Mouse (Mus musculus) lung, embryonic 16.5 days (tissue): ENCODE results near the gene Ogdh. TPM values are rescaled to one million over a fixed set of nuclear protein-coding genes. Genes with fewer than 3 reads are reported as not detected.

Source experiments
- ATAC-seq: fragments of 200-750 bp; cut with Nextera tagmentation; 2 replicates; pipeline ENCODE4 v1.8.0; 2017; ENCODE audit warnings: low read depth, mild to moderate bottlenecking, moderate library complexity
- H3K27ac ChIP-seq: fragments of 300-500 bp; sonication (generic); 2 replicates; pipeline ENCODE4 v1.5.1; 2014; ENCODE audit warnings: mild to moderate bottlenecking, control low read depth, low read length
- H3K27me3 ChIP-seq: fragments of 300-500 bp; sonication (generic); 2 replicates; pipeline ENCODE4 v1.6.1; 2014; ENCODE audit warnings: low read depth, low read length, mixed read lengths; ENCODE audit not compliant: control insufficient read depth, insufficient read depth
- H3K36me3 ChIP-seq: fragments of 300-500 bp; sonication (generic); 2 replicates; pipeline ENCODE4 v1.6.1; 2014; ENCODE audit warnings: low read length; ENCODE audit not compliant: control insufficient read depth, insufficient read depth
- H3K4me1 ChIP-seq: fragments of 300-500 bp; sonication (generic); replicated peaks from 2 replicates; pipeline ENCODE4 v1.6.1; 2014; ENCODE audit warnings: low read length, mixed read lengths; ENCODE audit not compliant: control insufficient read depth, insufficient read depth
- H3K4me2 ChIP-seq: fragments of 300-500 bp; sonication (generic); 2 replicates; pipeline ENCODE4 v1.6.1; 2014; ENCODE audit warnings: low read depth, low read length, control low read depth
- H3K4me3 ChIP-seq: fragments of 300-500 bp; sonication (generic); 2 replicates; pipeline ENCODE4 v1.5.1; 2014; ENCODE audit warnings: mild to moderate bottlenecking, low read length, control low read depth
- H3K9ac ChIP-seq: fragments of 300-500 bp; sonication (generic); 2 replicates; pipeline ENCODE4 v1.6.1; 2014; ENCODE audit warnings: low read length, control low read depth
- H3K9me3 ChIP-seq: fragments of 300-500 bp; sonication (generic); 2 replicates; pipeline ENCODE4 v1.6.1; 2016; ENCODE audit warnings: low read length; ENCODE audit not compliant: control insufficient read depth
- WGBS: fragments of 180-500 bp; shearing (Covaris S2); extraction: QIAGEN DNeasy Blood & Tissue Kit; methylation state at CpG from one replicate; pipeline ENCODE4 v1.1.7; 2014; 5-methylcytosine and 5-hydroxymethylcytosine counted together
- polyA plus RNA-seq: library from polyadenylated mRNA; unstranded; fragments of >200 nt; fragmentation: Nextera tagmentation; extraction: Ambion mirVana; gene quantifications from 2 replicates; pipeline ENCODE4 v1.2.1, GENCODE M21; 2015

Ogdh gene
- polyA plus RNA-seq, 1 experiment from 2014 or later: 114 TPM

- Histone ChIP-seq H3K9me3 (no peaks in the 10 kb centered on the region), H3K27ac (no peak overlapping the region), H3K4me2 (no peak overlapping the region), H3K4me3 (no peak overlapping the region), H3K27me3 (no peaks in the 10 kb centered on the region), H3K9ac (no peak overlapping the region), H3K36me3 (peaks cover 30% of the 10 kb centered on the region), H3K4me1 (no peaks in the 10 kb centered on the region)
- ATAC-seq: no peak
- WGBS: 75% methylated on average over 4 of the region's 4 CpGs
Measured at GRCm38 (mm10) chr11:6336689-6337088, 45.3 kb downstream of the Ogdh start.

- Histone ChIP-seq H3K27me3 (no peaks in the 10 kb centered on the region), H3K36me3 (peaks cover 67% of the 10 kb centered on the region), H3K4me2 (no peak overlapping the region), H3K27ac (no peak overlapping the region), H3K4me3 (no peak overlapping the region), H3K9me3 (no peaks in the 10 kb centered on the region), H3K4me1 (no peaks in the 10 kb centered on the region), H3K9ac (no peak overlapping the region)
- WGBS: 93% methylated on average over 4 of the region's 4 CpGs
- ATAC-seq: no peak
Measured at GRCm38 (mm10) chr11:6345956-6346355, 54.5 kb downstream of the Ogdh start.

GRCm38 (mm10) chr11:6346966-6347365 is 55.5 kb downstream of the Ogdh start:
- H3K27me3 ChIP-seq: no peaks in the 10 kb centered on the region
- WGBS: 73% methylated on average over 7 of the region's 7 CpGs
- no peak overlapping the region for H3K4me3 ChIP-seq
- no peak overlapping the region for H3K9ac ChIP-seq
- no peak overlapping the region for H3K4me2 ChIP-seq
- H3K36me3 ChIP-seq: peaks cover 62% of the 10 kb centered on the region
- no peaks in the 10 kb centered on the region for H3K4me1 ChIP-seq
- H3K9me3 ChIP-seq: no peaks in the 10 kb centered on the region
- ATAC-seq: no peak
- no peak overlapping the region for H3K27ac ChIP-seq

GRCm38 (mm10) chr11:6348681-6349200 is 57.3 kb downstream of the Ogdh start:
- Histone ChIP-seq H3K36me3 (peaks cover 58% of the 10 kb centered on the region), H3K27me3 (no peaks in the 10 kb centered on the region), H3K4me3 (no peak overlapping the region), H3K4me1 (no peaks in the 10 kb centered on the region), H3K9me3 (no peaks in the 10 kb centered on the region), H3K4me2 (no peak overlapping the region), H3K9ac (no peak overlapping the region), H3K27ac (no peak overlapping the region)
- WGBS: 84% methylated on average over 11 of the region's 11 CpGs
- ATAC-seq: no peak

- ATAC-seq: no peak
- Histone ChIP-seq H3K4me2 (no peak overlapping the region), H3K27me3 (no peaks in the 10 kb centered on the region), H3K9ac (no peak overlapping the region), H3K36me3 (peaks cover 53% of the 10 kb centered on the region), H3K27ac (no peak overlapping the region), H3K4me3 (no peak overlapping the region), H3K4me1 (no peaks in the 10 kb centered on the region), H3K9me3 (no peaks in the 10 kb centered on the region)
- 94% methylated on average over 5 of the region's 5 CpGs for WGBS
Measured at GRCm38 (mm10) chr11:6349586-6349985, 58.2 kb downstream of the Ogdh start.

DNA sequence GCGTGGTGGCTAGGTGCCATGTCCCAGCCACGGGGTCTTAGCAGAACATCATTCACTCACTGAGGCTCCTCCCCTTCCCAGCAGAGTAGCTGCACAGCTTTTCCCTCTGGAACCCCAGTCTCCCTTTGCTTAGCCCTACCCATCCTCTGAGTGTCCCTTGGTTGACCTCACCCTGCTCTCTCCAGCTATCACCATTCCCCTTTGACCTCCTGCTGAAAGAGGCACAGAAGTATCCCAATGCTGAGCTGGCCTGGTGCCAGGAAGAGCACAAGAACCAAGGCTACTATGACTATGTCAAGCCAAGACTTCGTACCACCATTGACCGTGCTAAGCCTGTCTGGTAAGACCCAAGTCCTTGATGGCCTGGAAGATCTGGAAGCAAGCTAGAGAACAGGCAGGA is 63.7 kb downstream of the Ogdh start:
- H3K9ac ChIP-seq: no peak overlapping the region
- 76% methylated on average over 4 of the region's 4 CpGs for WGBS
- no peaks in the 10 kb centered on the region for H3K9me3 ChIP-seq
- no peak overlapping the region for H3K4me3 ChIP-seq
- no peaks in the 10 kb centered on the region for H3K27me3 ChIP-seq
- H3K36me3 ChIP-seq: peaks cover 43% of the 10 kb centered on the region
- no peak overlapping the region for H3K27ac ChIP-seq
- H3K4me1 ChIP-seq: no peaks in the 10 kb centered on the region
- no peak overlapping the region for H3K4me2 ChIP-seq
- ATAC-seq: no peak

DNA sequence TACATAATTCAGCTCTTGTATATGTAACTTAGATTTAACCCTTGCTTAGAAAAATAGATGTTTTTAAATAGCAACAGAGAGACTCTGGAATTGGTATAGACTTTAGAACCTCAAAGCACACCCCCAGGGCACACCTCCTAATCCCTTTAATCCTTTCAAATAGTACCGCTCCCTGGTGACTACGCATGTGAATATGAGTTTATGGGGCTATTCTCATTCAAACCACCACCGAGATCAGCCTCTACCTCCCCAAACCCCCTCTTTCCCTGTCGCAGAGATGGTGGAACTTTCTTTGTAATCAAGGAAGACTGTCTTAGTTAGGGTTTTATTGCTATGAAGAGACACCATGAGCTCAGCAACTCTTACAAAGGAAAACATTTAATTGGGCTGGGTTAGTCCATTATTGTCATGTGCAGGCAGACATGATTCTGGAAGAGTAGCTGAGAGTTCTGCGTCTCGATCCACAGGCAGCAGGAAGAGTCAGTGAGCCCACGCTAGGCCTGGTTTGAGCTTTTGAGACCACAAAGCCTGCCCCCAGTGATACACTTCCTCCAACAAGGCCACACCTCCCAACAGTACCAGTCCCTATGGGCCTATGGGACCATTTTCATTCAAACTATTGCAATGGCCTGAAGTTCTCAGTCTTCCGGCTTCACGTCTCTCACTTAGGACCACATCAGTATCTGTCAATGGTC is 73.3 kb downstream of the Ogdh start:
- H3K27ac ChIP-seq: no peak overlapping the region
- H3K4me2 ChIP-seq: no peak overlapping the region
- H3K36me3 ChIP-seq: no peaks in the 10 kb centered on the region
- no peak for ATAC-seq
- no peaks in the 10 kb centered on the region for H3K27me3 ChIP-seq
- H3K4me3 ChIP-seq: no peak overlapping the region
- H3K4me1 ChIP-seq: no peaks in the 10 kb centered on the region
- no peak overlapping the region for H3K9ac ChIP-seq
- WGBS: 91% methylated on average over 9 of the region's 9 CpGs
- no peaks in the 10 kb centered on the region for H3K9me3 ChIP-seq

DNA sequence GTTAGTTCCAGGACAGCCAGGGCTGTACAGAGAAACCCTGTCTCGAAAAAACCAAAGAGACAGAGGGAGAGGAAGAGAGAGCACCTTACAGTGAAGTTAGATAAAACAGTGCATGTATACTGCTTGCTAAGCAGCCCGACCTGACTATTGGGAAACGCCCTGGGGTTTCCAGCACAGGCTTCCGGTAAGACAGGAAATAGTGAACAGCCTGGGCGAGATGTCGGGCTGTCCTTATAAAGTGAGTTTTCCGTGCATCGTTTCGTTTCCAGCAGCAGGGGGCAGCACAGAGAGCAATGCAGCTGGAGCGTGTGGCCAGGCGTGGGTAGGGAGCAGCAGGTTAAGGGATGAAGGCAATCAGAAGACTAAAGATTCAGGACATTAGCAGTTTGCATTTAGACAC is 74.5 kb downstream of the Ogdh start:
- H3K9me3 ChIP-seq: no peaks in the 10 kb centered on the region
- H3K4me1 ChIP-seq: no peaks in the 10 kb centered on the region
- H3K27me3 ChIP-seq: no peaks in the 10 kb centered on the region
- H3K36me3 ChIP-seq: no peaks in the 10 kb centered on the region
- no peak overlapping the region for H3K27ac ChIP-seq
- ATAC-seq: peak; percentile 83
- no peak overlapping the region for H3K4me2 ChIP-seq
- no peak overlapping the region for H3K4me3 ChIP-seq
- no peak overlapping the region for H3K9ac ChIP-seq
- 13% methylated on average over 11 of the region's 11 CpGs for WGBS

DNA sequence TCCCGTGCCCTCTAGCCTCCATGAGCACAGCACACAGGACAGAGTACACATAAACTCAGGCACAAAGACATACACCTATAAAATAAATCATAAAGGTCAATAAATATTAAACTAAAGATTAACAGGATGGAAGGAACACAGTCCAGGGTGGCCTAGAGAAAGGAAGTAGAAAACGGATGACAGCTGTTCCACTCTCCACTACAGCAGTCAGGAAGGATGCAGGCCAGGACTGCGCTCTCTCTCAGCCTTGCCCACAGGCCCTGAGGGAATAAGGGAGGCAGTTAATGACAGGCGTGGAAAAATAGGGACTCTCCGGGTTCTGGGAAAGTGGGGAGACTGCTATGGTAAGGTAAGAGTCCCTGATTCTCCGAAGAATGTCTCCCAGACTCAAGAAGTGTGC is 75.0 kb downstream of the Ogdh start:
- H3K4me3 ChIP-seq: no peak overlapping the region
- H3K27ac ChIP-seq: no peak overlapping the region
- H3K9ac ChIP-seq: no peak overlapping the region
- no peaks in the 10 kb centered on the region for H3K9me3 ChIP-seq
- no peaks in the 10 kb centered on the region for H3K36me3 ChIP-seq
- H3K27me3 ChIP-seq: no peaks in the 10 kb centered on the region
- H3K4me1 ChIP-seq: no peaks in the 10 kb centered on the region
- WGBS: 70% methylated on average over 6 of the region's 6 CpGs
- no peak overlapping the region for H3K4me2 ChIP-seq
- ATAC-seq: no peak
